Mouse (Mus musculus) MEL (cell line): ENCODE measurements around the gene Aff1. TPM values are rescaled to one million over a fixed set of nuclear protein-coding genes. Genes with fewer than 3 reads are reported as not detected.

Experiments
- DNase-seq: peaks from one replicate; pipeline ENCODE4 v3.0.0; 2011; ENCODE audit warnings: low read depth, low spot score
- H3K27ac ChIP-seq: 2 replicates; pipeline ENCODE4 v1.5.1; 2012; ENCODE audit warnings: low read depth, mild to moderate bottlenecking, control low read depth, low read length, moderate library complexity; ENCODE audit not compliant: control insufficient read depth
- H3K27me3 ChIP-seq, 2 experiments: fragments of 150-350 bp in 1 of 2; sonication (generic) in 1 of 2; 2 replicates each; pipeline ENCODE4 v1.6.1; 2012; ENCODE audit warnings: low read length in 2 of 2, mild to moderate bottlenecking in 2 of 2, improper control_type of control experiment in 1 of 2, moderate library complexity in 1 of 2; ENCODE audit not compliant: insufficient read depth in 2 of 2, control insufficient read depth in 1 of 2
- H3K36me3 ChIP-seq, 2 experiments: 2 replicates each; pipeline ENCODE4 v1.6.1; 2012 to 2014; ENCODE audit warnings: low read length in 2 of 2, improper control_type of control experiment in 1 of 2, inconsistent platforms in 1 of 2, mild to moderate bottlenecking in 1 of 2; ENCODE audit not compliant: insufficient read depth in 2 of 2, control insufficient read depth in 1 of 2
- H3K4me1 ChIP-seq, 2 experiments: fragments of 150-350 bp in 1 of 2; sonication (generic) in 1 of 2; 2 replicates each; pipeline ENCODE4 v1.6.1; 2012; ENCODE audit warnings: low read length in 2 of 2, improper control_type of control experiment in 1 of 2, mild to moderate bottlenecking in 1 of 2; ENCODE audit not compliant: insufficient read depth in 2 of 2, control insufficient read depth in 1 of 2
- H3K4me3 ChIP-seq, 2 experiments: fragments of 150-350 bp in 1 of 2; sonication (generic) in 1 of 2; 2 replicates each; pipeline ENCODE4 v1.5.1; 2012; ENCODE audit warnings: low read depth in 2 of 2, low read length in 2 of 2, mild to moderate bottlenecking in 2 of 2, moderate library complexity in 2 of 2, control low read depth in 1 of 2, improper control_type of control experiment in 1 of 2; ENCODE audit not compliant: control insufficient read depth in 1 of 2, insufficient read depth in 1 of 2
- H3K79me2 ChIP-seq: 2 replicates; pipeline ENCODE4 v1.6.1; 2012; ENCODE audit warnings: mild to moderate bottlenecking, low read length, moderate library complexity; ENCODE audit not compliant: control insufficient read depth, poor library complexity, insufficient read depth
- H3K9ac ChIP-seq: 2 replicates; pipeline ENCODE4 v1.6.1; 2012; ENCODE audit warnings: low read depth, mild to moderate bottlenecking, control low read depth, low read length, moderate library complexity; ENCODE audit not compliant: control insufficient read depth, poor library complexity, severe bottlenecking
- H3K9me3 ChIP-seq: fragments of 150-350 bp; sonication (generic); replicated peaks from 2 replicates; pipeline ENCODE4 v1.6.1; 2012; ENCODE audit warnings: mild to moderate bottlenecking, low read length, improper control_type of control experiment, moderate library complexity; ENCODE audit not compliant: insufficient read depth
- BHLHE40 ChIP-seq: IDR thresholded peaks from 2 replicates; pipeline ENCODE4 v1.6.1; 2012; ENCODE audit warnings: low read depth, mild to moderate bottlenecking, inconsistent platforms, low read length, improper control_type of control experiment, borderline replicate concordance
- CHD2 ChIP-seq: IDR thresholded peaks from 2 replicates; pipeline ENCODE4 v1.6.1; 2011; ENCODE audit warnings: low read length, improper control_type of control experiment
- CTCF ChIP-seq, 3 experiments: IDR thresholded peaks in 2 of 3; conservative IDR thresholded peaks in 1 of 3; 2 replicates each; pipeline ENCODE4 v1.5.1; 2011 to 2012; ENCODE audit warnings: low read length in 3 of 3, low read depth in 2 of 3, mild to moderate bottlenecking in 2 of 3, improper control_type of control experiment in 1 of 3, inconsistent platforms in 1 of 3, mixed read lengths in 1 of 3, moderate library complexity in 1 of 3; ENCODE audit not compliant: control insufficient read depth in 1 of 3, insufficient read depth in 1 of 3, poor library complexity in 1 of 3, severe bottlenecking in 1 of 3
- E2F4 ChIP-seq: IDR thresholded peaks from 2 replicates; pipeline ENCODE4 v1.6.1; 2011; ENCODE audit warnings: low read depth, low read length, improper control_type of control experiment, borderline replicate concordance
- GATA1 ChIP-seq: IDR thresholded peaks from 2 replicates; pipeline ENCODE4 v1.6.1; 2011; ENCODE audit warnings: low read depth, low read length, improper control_type of control experiment
- HCFC1 ChIP-seq: IDR thresholded peaks from 2 replicates; pipeline ENCODE4 v1.6.1; 2012; ENCODE audit warnings: low read depth, mild to moderate bottlenecking, inconsistent platforms, low read length, improper control_type of control experiment, moderate library complexity
- KAT2A ChIP-seq: conservative IDR thresholded peaks from 2 replicates; pipeline ENCODE4 v1.6.1; 2012; ENCODE audit warnings: low read depth, low read length, improper control_type of control experiment, inconsistent platforms
- MAFK ChIP-seq: IDR thresholded peaks from 2 replicates; pipeline ENCODE4 v1.6.1; 2011; ENCODE audit warnings: low read depth, mild to moderate bottlenecking, low read length, improper control_type of control experiment, borderline replicate concordance
- MAX ChIP-seq: IDR thresholded peaks from 2 replicates; pipeline ENCODE4 v1.6.1; 2011; ENCODE audit warnings: low read length, improper control_type of control experiment
- MAZ ChIP-seq: IDR thresholded peaks from 2 replicates; pipeline ENCODE4 v1.6.1; 2012; ENCODE audit warnings: low read depth, mild to moderate bottlenecking, inconsistent platforms, low read length, improper control_type of control experiment
- MEF2A ChIP-seq: IDR thresholded peaks from 2 replicates; pipeline ENCODE4 v1.6.1; 2014; ENCODE audit warnings: low read depth, mild to moderate bottlenecking, inconsistent platforms, low read length, improper control_type of control experiment; ENCODE audit not compliant: poor library complexity, insufficient replicate concordance, severe bottlenecking; ENCODE audit errors: extremely low read depth
- MYC ChIP-seq: IDR thresholded peaks from 2 replicates; pipeline ENCODE4 v1.6.1; 2011; ENCODE audit warnings: low read depth, mild to moderate bottlenecking, low read length, improper control_type of control experiment, moderate library complexity
- NRF1 ChIP-seq: IDR thresholded peaks from 2 replicates; pipeline ENCODE4 v1.6.1; 2014; ENCODE audit warnings: low read depth, mild to moderate bottlenecking, inconsistent platforms, low read length, improper control_type of control experiment, moderate library complexity; ENCODE audit not compliant: poor library complexity, insufficient read depth, severe bottlenecking
- POLR2AphosphoS2 ChIP-seq: IDR thresholded peaks from 2 replicates; pipeline ENCODE4 v1.6.1; 2011; ENCODE audit warnings: low read length, improper control_type of control experiment
- RCOR1 ChIP-seq: IDR thresholded peaks from 2 replicates; pipeline ENCODE4 v1.6.1; 2012; ENCODE audit warnings: low read depth, mild to moderate bottlenecking, inconsistent platforms, low read length, improper control_type of control experiment
- TAL1 ChIP-seq: IDR thresholded peaks from 2 replicates; pipeline ENCODE4 v1.6.1; 2012; ENCODE audit warnings: mild to moderate bottlenecking, inconsistent platforms, low read length, moderate library complexity, mixed read lengths
- TBP ChIP-seq: IDR thresholded peaks from 2 replicates; pipeline ENCODE4 v1.8.0; 2011; ENCODE audit warnings: low read depth, low read length, improper control_type of control experiment
- TCF12 ChIP-seq: IDR thresholded peaks from 2 replicates; pipeline ENCODE4 v1.6.1; 2014; ENCODE audit warnings: low read depth, mild to moderate bottlenecking, inconsistent platforms, low read length, improper control_type of control experiment, moderate library complexity
- USF1 ChIP-seq: IDR thresholded peaks from 2 replicates; pipeline ENCODE4 v1.6.1; 2014; ENCODE audit warnings: low read depth, mild to moderate bottlenecking, inconsistent platforms, low read length, improper control_type of control experiment, moderate library complexity
- USF2 ChIP-seq, 2 experiments: IDR thresholded peaks; 2 replicates each; pipeline ENCODE4 v1.6.1; 2011 to 2012; ENCODE audit warnings: improper control_type of control experiment in 2 of 2, low read length in 2 of 2, borderline replicate concordance in 1 of 2, inconsistent platforms in 1 of 2, low read depth in 1 of 2, mild to moderate bottlenecking in 1 of 2; ENCODE audit not compliant: insufficient read depth in 1 of 2
- ZNF384 ChIP-seq: IDR thresholded peaks from 2 replicates; pipeline ENCODE4 v1.6.1; 2012; ENCODE audit warnings: low read depth, mild to moderate bottlenecking, inconsistent platforms, low read length, improper control_type of control experiment
- polyA plus RNA-seq, 2 experiments: library from polyadenylated mRNA; stranded (reverse) in 1 of 2; unstranded in 1 of 2; fragments of >175 nt in 1 of 2; fragments of >200 nt in 1 of 2; gene quantifications; 2 replicates each; pipeline versions ENCODE4 v1.2.1 to v1.2.4; 2012; ENCODE audit warnings: low replicate concordance in 2 of 2, low read depth in 1 of 2; ENCODE audit not compliant: insufficient read length in 2 of 2, insufficient read depth in 1 of 2, missing spikeins in 1 of 2
- total RNA-seq: library from RNA; depleted of rRNA; stranded (reverse); fragments of 300-350 nt; gene quantifications from 2 replicates; pipeline ENCODE4 v1.2.3, GENCODE M21; 2012

Aff1 gene
- total and polyA plus RNA-seq, 3 experiments = 5.4 to 13.4 TPM; not detected in 1

DNA sequence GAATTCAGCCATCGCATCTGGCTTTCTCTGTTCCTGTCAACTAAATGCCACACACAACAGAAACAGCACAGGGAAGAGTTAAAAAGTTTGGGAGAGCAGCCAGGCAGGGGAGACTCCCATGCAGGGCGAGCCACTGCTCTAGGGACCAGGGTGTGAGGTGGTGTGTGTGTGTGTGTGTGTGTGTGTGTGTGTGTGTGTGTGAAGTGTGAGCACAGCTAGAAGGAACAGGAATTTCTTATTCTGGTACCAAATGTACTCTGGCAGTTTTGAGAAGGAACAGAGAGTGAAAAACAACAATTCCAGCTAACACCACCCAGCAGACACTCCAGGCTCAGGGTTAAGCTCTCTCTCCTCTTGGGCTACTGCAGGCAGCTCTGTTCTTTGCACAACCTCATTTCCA lies 96.8 kb downstream of the Aff1 start:
- H3K4me3 ChIP-seq = no peak overlapping the region
- H3K36me3 ChIP-seq = peaks cover 0 to 5% of the 10 kb centered on the region in 2 experiments; a peak in 2 of 4 replicates
- H3K9ac ChIP-seq = no peak overlapping the region
- no peak for DNase-seq
- no peak overlapping the region for H3K27ac ChIP-seq
- H3K4me1 ChIP-seq = no peaks in the 10 kb centered on the region
- TF ChIP-seq USF2 (IDR thresholded peaks at IDR 0.05; ENCODE audit: borderline replicate concordance in 1 of 2, insufficient read depth in 1 of 2, low read depth in 1 of 2, low read length in 2 of 2) (no peak), E2F4 (no peak), TCF12 (no peak), GATA1 (no peak)
- TF ChIP-seq, all 39 proteins: peak for 0
- Histone ChIP-seq H3K9me3 (no peaks in the 10 kb centered on the region), H3K27me3 (no peaks in the 10 kb centered on the region), H3K79me2 (no peaks in the 10 kb centered on the region)

DNA sequence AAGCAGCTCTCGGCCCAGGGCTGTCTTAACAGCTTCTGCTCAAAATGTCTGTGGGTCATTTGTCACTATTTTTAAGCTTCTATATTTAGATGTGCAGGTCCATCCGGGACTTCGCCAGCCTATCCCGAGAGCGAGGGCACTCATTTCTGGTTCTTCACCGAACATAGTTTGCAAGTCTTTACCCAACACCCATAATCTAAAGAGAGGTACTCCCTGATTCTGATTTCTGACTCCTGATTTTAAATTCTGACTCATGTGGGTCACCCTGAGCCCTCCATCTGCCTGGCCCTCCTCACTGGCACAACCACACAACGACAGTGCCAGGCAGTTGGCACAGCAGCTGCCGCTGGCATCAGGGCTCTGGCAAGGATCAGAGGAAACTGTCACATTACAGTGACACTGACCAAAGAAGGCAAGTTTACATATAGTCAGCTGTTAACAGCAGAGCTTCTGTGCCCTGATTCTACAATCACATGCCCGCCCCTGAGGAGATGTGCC lies 97.5 kb downstream of the Aff1 start:
- peaks cover 0 to 8% of the 10 kb centered on the region in 2 experiments; a peak in 2 of 4 replicates for H3K36me3 ChIP-seq

DNA sequence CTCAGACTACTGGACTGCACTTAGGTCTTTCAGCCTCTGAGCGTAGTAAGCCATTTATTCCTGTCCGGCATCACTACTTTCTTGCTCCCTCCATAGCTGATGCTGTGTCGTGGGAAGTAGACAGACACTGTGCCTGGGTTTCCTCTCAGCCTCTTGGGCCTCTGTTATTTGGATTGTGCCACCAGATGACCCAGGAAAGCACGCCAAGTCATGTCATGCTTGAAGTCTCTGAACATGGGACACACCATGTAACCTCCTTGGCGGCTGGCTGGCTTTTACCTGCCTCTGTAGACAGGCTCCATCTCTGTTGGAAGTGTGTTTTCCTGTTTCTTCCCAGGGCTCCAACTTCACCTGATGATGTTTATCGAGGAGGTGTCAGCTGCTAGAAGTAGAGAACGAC lies 99.6 kb downstream of the Aff1 start:
- H3K79me2 ChIP-seq = 0 out of 2 replicates have a peak, but pooled peaks cover 2% of the 10 kb centered on the region
- peaks cover 0 to 7% of the 10 kb centered on the region in 2 experiments; a peak in 2 of 4 replicates for H3K36me3 ChIP-seq
- no peaks in the 10 kb centered on the region for H3K4me1 ChIP-seq
- no peak overlapping the region for H3K4me3 ChIP-seq
- H3K27me3 ChIP-seq = no peaks in the 10 kb centered on the region
- H3K9me3 ChIP-seq = no peaks in the 10 kb centered on the region
- H3K9ac ChIP-seq = no peak overlapping the region
- H3K27ac ChIP-seq = no peak overlapping the region
- DNase-seq = no peak
- no peak for TF ChIP-seq MYC
- no peak for TF ChIP-seq USF1
- no peak for TF ChIP-seq POLR2AphosphoS2

More for the DNA sequence above, 97.5 kb downstream of the Aff1 start:
- TF ChIP-seq MEF2A = no peak
- TF ChIP-seq POLR2AphosphoS2 = no peak
- TF ChIP-seq CTCF (IDR thresholded peaks at IDR 0.05 in 2 of 3, conservative IDR thresholded peaks at IDR 0.05 in 1 of 3; ENCODE audit: control insufficient read depth in 1 of 3, insufficient read depth in 1 of 3, low read depth in 2 of 3, low read length in 3 of 3, poor library complexity in 1 of 3, severe bottlenecking in 1 of 3) = no peak
- TF ChIP-seq ZNF384 = no peak
- no peak for TF ChIP-seq CHD2
- no peak for TF ChIP-seq KAT2A
- no peak for TF ChIP-seq RCOR1
- no peak for TF ChIP-seq TBP
- TF ChIP-seq NRF1 = no peak
- TF ChIP-seq E2F4 = no peak
- no peak for TF ChIP-seq HCFC1
- no peak for TF ChIP-seq MAX
- TF ChIP-seq MAZ = no peak
- TF ChIP-seq TAL1 = no peak
- TF ChIP-seq MAFK = no peak
- no peak for TF ChIP-seq BHLHE40
- no peak for TF ChIP-seq GATA1
- H3K79me2 ChIP-seq = no peaks in the 10 kb centered on the region
- no peak overlapping the region for H3K9ac ChIP-seq
- DNase-seq = no peak
- no peak overlapping the region for H3K27ac ChIP-seq
- H3K4me1 ChIP-seq = no peaks in the 10 kb centered on the region
- H3K27me3 ChIP-seq = no peaks in the 10 kb centered on the region
- H3K9me3 ChIP-seq = no peaks in the 10 kb centered on the region
- no peak overlapping the region for H3K4me3 ChIP-seq
